Mouse (Mus musculus): ENCODE data around the gene Erbb4. TPM values are rescaled to one million over a fixed set of nuclear protein-coding genes. Genes with fewer than 3 reads are reported as not detected.
"Not testable (repeated sequence)": the region's sequence is repeated elsewhere in the genome, so short reads cannot be mapped to it uniquely, and the experiment has no call there.

The Erbb4 gene
- total RNA-seq, 2 experiments from 2014 or later, result 43.0 to 48.6 TPM

GRCm38 (mm10) chr1:68859480-68859879 is 248.4 kb downstream of the Erbb4 start:
- no peak for DNase-seq

GRCm38 (mm10) chr1:68839352-68839751 is 268.5 kb downstream of the Erbb4 start:
- DNase-seq, result no peak

GRCm38 (mm10) chr1:68834686-68835085 is 273.2 kb downstream of the Erbb4 start:
- no peak for DNase-seq

GRCm38 (mm10) chr1:68832101-68832500 is 275.8 kb downstream of the Erbb4 start:
- DNase-seq, result no peak

- no peak for DNase-seq
Measured at GRCm38 (mm10) chr1:68831575-68831974, 276.3 kb downstream of the Erbb4 start.

GRCm38 (mm10) chr1:68830501-68831239 is 277.2 kb downstream of the Erbb4 start:
- no peak for DNase-seq

GRCm38 (mm10) chr1:68823116-68823644 is 284.7 kb downstream of the Erbb4 start:
- no peak for DNase-seq

GRCm38 (mm10) chr1:68806711-68807110 is 301.1 kb downstream of the Erbb4 start:
- DNase-seq, result no peak

GRCm38 (mm10) chr1:68787409-68788015 is 320.3 kb downstream of the Erbb4 start:
- no peak for DNase-seq

GRCm38 (mm10) chr1:68780653-68781052 is 327.2 kb downstream of the Erbb4 start:
- DNase-seq, result no peak

GRCm38 (mm10) chr1:68780032-68780431 is 327.8 kb downstream of the Erbb4 start:
- DNase-seq, result no peak

GRCm38 (mm10) chr1:68766095-68766494 is 341.8 kb downstream of the Erbb4 start:
- not testable (repeated sequence) for DNase-seq

- DNase-seq, result no peak
Measured at GRCm38 (mm10) chr1:68762456-68762855, 345.4 kb downstream of the Erbb4 start.

GRCm38 (mm10) chr1:68748976-68749375 is 358.9 kb downstream of the Erbb4 start:
- DNase-seq, result peak; percentile 8 to 22

GRCm38 (mm10) chr1:68681478-68681877 is 426.4 kb downstream of the Erbb4 start:
- no peak for DNase-seq

GRCm38 (mm10) chr1:68674667-68675066 is 433.2 kb downstream of the Erbb4 start:
- DNase-seq, result no peak

GRCm38 (mm10) chr1:68666831-68667601 is 440.8 kb downstream of the Erbb4 start:
- no peak for DNase-seq

GRCm38 (mm10) chr1:68590475-68590874 is 517.4 kb downstream of the Erbb4 start:
- no peak for DNase-seq

GRCm38 (mm10) chr1:68573851-68574540 is 533.9 kb downstream of the Erbb4 start:
- no peak for DNase-seq

- no peak for DNase-seq
Measured at GRCm38 (mm10) chr1:68570924-68571323, 536.9 kb downstream of the Erbb4 start.

- no peak for DNase-seq
Measured at GRCm38 (mm10) chr1:68542942-68543341, 564.9 kb downstream of the Erbb4 start.

- no peak for DNase-seq
Measured at GRCm38 (mm10) chr1:68517820-68518219, 590.0 kb downstream of the Erbb4 start.
